Comparison of ENCODE assay signal across 21 mouse cellular contexts in the genomic region with DNA sequence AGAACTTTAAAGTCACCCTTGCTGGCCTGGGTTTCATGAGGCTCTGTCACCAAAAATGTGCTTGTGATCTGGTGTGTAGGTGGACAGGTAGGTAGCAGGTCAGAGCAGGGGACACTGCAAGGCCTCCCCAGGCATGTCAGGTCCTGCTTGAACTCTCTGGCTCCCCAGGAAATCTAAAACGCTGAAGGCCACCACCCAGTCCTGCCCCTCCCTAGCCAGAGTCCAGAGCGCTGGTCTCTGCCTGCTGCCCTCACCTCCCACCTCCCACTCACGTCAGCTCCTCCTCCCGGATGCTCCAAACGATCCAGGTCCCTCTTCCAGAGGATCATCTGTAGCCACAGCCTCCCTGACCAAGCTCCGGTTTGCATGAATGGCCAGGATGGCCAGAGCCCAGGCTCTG. TPM values are rescaled to one million over a fixed set of nuclear protein-coding genes. Genes with fewer than 3 reads are reported as not detected.
DNase-seq lines count a peak whose midpoint lies in the region; ATAC-seq and TF ChIP-seq lines count a peak whose summit lies in the region.
"Had no signal": no experiment of that assay in that cellular context is flagged by ENCODE, and none has a peak within 500 bp of the region (broad histone marks: within the 10 kb centered on the region; RNA-seq: fewer than 3 reads in every experiment).

No protein-coding gene starts in this region.

- ATAC-seq in lung, embryonic 15.5 days (ENCODE audit: borderline replicate concordance, extremely low read depth, low FRiP score, low TSS enrichment): no peak
- ATAC-seq in liver, embryonic 12.5 days: no peak
- ATAC-seq in stomach, postnatal 0 days (ENCODE audit: low FRiP score, low TSS enrichment): no peak
- ATAC-seq: CD4-positive, CD25-positive, alpha-beta regulatory T cell, adult 4 months had no signal

- no peak for TF ChIP-seq CTCF in stomach, postnatal 0 days (IDR thresholded peaks at IDR 0.05; ENCODE audit: low read depth)

- no peaks in the 10 kb centered on the region for H3K36me3 ChIP-seq in heart, embryonic 10.5 days
- H3K36me3 ChIP-seq in lung, embryonic 15.5 days: no peaks in the 10 kb centered on the region
- no peaks in the 10 kb centered on the region for H3K36me3 ChIP-seq in liver, embryonic 12.5 days
- no peaks in the 10 kb centered on the region for H3K36me3 ChIP-seq in stomach, postnatal 0 days (ENCODE audit: control insufficient read depth, insufficient read depth, low read length)
- H3K36me3 ChIP-seq: forebrain, embryonic 12.5 days; G1E; limb, embryonic 15.5 days; midbrain, embryonic 12.5 days; neural tube, embryonic 13.5 days had no signal

- no peak overlapping the region for H3K4me2 ChIP-seq in lung, embryonic 15.5 days
- H3K4me2 ChIP-seq in liver, embryonic 12.5 days: no peak overlapping the region
- no peak overlapping the region for H3K4me2 ChIP-seq in stomach, postnatal 0 days (replicated peaks; ENCODE audit: low read depth)
- H3K4me2 ChIP-seq: neural tube, embryonic 13.5 days had no signal

- no peak overlapping the region for H3K9ac ChIP-seq in lung, embryonic 15.5 days
- H3K9ac ChIP-seq in liver, embryonic 12.5 days: no peak overlapping the region
- H3K9ac ChIP-seq in stomach, postnatal 0 days (ENCODE audit: low read length): no peak overlapping the region
- H3K9ac ChIP-seq: forebrain, embryonic 12.5 days; hindbrain, embryonic 14.5 days; midbrain, embryonic 12.5 days; neural tube, embryonic 13.5 days had no signal

- peak overlapping the region; percentile 81 for H3K27ac ChIP-seq in heart, embryonic 10.5 days
- peak overlapping the region; percentile 77; the same call in 1 of the 2 replicates for H3K27ac ChIP-seq in lung, embryonic 15.5 days
- H3K27ac ChIP-seq in liver, embryonic 12.5 days: 0 out of 2 replicates have a peak overlapping the region, but pooled peaks have one; percentile 57
- H3K27ac ChIP-seq in stomach, postnatal 0 days (replicated peaks): 0 out of 2 replicates have a peak overlapping the region, but pooled peaks have one; percentile 45
- H3K27ac ChIP-seq: forebrain, embryonic 12.5 days; hindbrain, embryonic 14.5 days; limb, embryonic 15.5 days; macrophage; midbrain, embryonic 12.5 days; neural tube, embryonic 13.5 days had no signal

- no peak for TF ChIP-seq EP300 in stomach, postnatal 0 days (optimal IDR thresholded peaks at IDR 0.05)

- no peak overlapping the region for H3K4me3 ChIP-seq in heart, embryonic 10.5 days
- no peak overlapping the region for H3K4me3 ChIP-seq in lung, embryonic 15.5 days
- H3K4me3 ChIP-seq in liver, embryonic 12.5 days: no peak overlapping the region
- H3K4me3 ChIP-seq in stomach, postnatal 0 days (ENCODE audit: low read depth, low read length): no peak overlapping the region
- H3K4me3 ChIP-seq: forebrain, embryonic 12.5 days; limb, embryonic 15.5 days; midbrain, embryonic 12.5 days; neural tube, embryonic 13.5 days had no signal

- peaks cover 68% of the 10 kb centered on the region for H3K4me1 ChIP-seq in heart, embryonic 10.5 days
- peaks cover 50% of the 10 kb centered on the region for H3K4me1 ChIP-seq in lung, embryonic 15.5 days
- H3K4me1 ChIP-seq in liver, embryonic 12.5 days: peaks cover 28% of the 10 kb centered on the region
- no peaks in the 10 kb centered on the region for H3K4me1 ChIP-seq in stomach, postnatal 0 days (replicated peaks; ENCODE audit: control insufficient read depth, insufficient read depth)

- 44% methylated on average over 6 of the region's 6 CpGs for WGBS in heart, embryonic 10.5 days
- WGBS in lung, embryonic 15.5 days: 52% methylated on average over 6 of the region's 6 CpGs
- 48% methylated on average over 6 of the region's 6 CpGs for WGBS in liver, embryonic 12.5 days (ENCODE audit: insufficient replicate concordance)
- WGBS in stomach, postnatal 0 days: 66% methylated on average over 6 of the region's 6 CpGs

- no peak for DNase-seq in heart, embryonic 10.5 days (ENCODE audit: low spot score)
- no peak for DNase-seq in heart, adult 9 months (ENCODE audit: low spot score in 2 of 2)
- DNase-seq in lung, postnatal 10 days: no peak
- DNase-seq in stomach, postnatal 0 days (ENCODE audit: low spot score): peak; percentile 36
- no peak for DNase-seq in layer of hippocampus, adult 9-10 months (ENCODE audit: low spot score)
- DNase-seq in adipocyte (ENCODE audit: low spot score): no peak
- DNase-seq: cerebellum, adult 9-11 months; gastrocnemius, postnatal 25 days; kidney, adult 11 months; right cerebral cortex, postnatal 25 days; thymus, postnatal 36 days had no signal

- H3K9me3 ChIP-seq in heart, embryonic 10.5 days: no peaks in the 10 kb centered on the region
- H3K9me3 ChIP-seq in lung, embryonic 15.5 days: no peaks in the 10 kb centered on the region
- H3K9me3 ChIP-seq in liver, embryonic 12.5 days (replicated peaks): no peaks in the 10 kb centered on the region
- no peaks in the 10 kb centered on the region for H3K9me3 ChIP-seq in stomach, postnatal 0 days (ENCODE audit: control insufficient read depth, low read length)
- H3K9me3 ChIP-seq: forebrain, embryonic 12.5 days; G1E; limb, embryonic 15.5 days; midbrain, embryonic 12.5 days; neural tube, embryonic 13.5 days had no signal

- peaks cover 23% of the 10 kb centered on the region; the same call in 1 of the 2 replicates for H3K27me3 ChIP-seq in heart, embryonic 10.5 days (ENCODE audit: insufficient read depth, poor library complexity, severe bottlenecking)
- no peaks in the 10 kb centered on the region for H3K27me3 ChIP-seq in lung, embryonic 15.5 days
- peaks cover 2% of the 10 kb centered on the region for H3K27me3 ChIP-seq in liver, embryonic 12.5 days (replicated peaks)
- no peaks in the 10 kb centered on the region for H3K27me3 ChIP-seq in stomach, postnatal 0 days (ENCODE audit: control insufficient read depth, insufficient read depth, low read length)
- H3K27me3 ChIP-seq: limb, embryonic 15.5 days had no signal

RNA-seq across cellular contexts. Expression of gene Ptpn1, which starts 43.0 kb away (rescaled TPM):
- 45.3 and 58.3 TPM in 2 replicates for polyA plus RNA-seq in heart, embryonic 10.5 days (2016; fragmentation: Nextera tagmentation; extraction: Ambion mirVana)
- 65.8 and 74.4 TPM in 2 replicates for polyA plus RNA-seq in lung, embryonic 15.5 days (2015; fragmentation: Nextera tagmentation; extraction: Ambion mirVana)
- polyA plus RNA-seq in liver, embryonic 12.5 days (2016; fragmentation: Nextera tagmentation; extraction: Ambion mirVana): 38.4 and 39.2 TPM in 2 replicates
- 51.1 and 51.3 TPM in 2 replicates for polyA plus RNA-seq in stomach, postnatal 0 days (2015; fragmentation: Nextera tagmentation; extraction: Ambion mirVana)
